Mouse (Mus musculus): ENCODE data around the gene Gm45837. TPM values are rescaled to one million over a fixed set of nuclear protein-coding genes. Genes with fewer than 3 reads are reported as not detected.

The Gm45837 gene
- total and polyA plus RNA-seq, 2 experiments from 2014 or later: not detected

DNA sequence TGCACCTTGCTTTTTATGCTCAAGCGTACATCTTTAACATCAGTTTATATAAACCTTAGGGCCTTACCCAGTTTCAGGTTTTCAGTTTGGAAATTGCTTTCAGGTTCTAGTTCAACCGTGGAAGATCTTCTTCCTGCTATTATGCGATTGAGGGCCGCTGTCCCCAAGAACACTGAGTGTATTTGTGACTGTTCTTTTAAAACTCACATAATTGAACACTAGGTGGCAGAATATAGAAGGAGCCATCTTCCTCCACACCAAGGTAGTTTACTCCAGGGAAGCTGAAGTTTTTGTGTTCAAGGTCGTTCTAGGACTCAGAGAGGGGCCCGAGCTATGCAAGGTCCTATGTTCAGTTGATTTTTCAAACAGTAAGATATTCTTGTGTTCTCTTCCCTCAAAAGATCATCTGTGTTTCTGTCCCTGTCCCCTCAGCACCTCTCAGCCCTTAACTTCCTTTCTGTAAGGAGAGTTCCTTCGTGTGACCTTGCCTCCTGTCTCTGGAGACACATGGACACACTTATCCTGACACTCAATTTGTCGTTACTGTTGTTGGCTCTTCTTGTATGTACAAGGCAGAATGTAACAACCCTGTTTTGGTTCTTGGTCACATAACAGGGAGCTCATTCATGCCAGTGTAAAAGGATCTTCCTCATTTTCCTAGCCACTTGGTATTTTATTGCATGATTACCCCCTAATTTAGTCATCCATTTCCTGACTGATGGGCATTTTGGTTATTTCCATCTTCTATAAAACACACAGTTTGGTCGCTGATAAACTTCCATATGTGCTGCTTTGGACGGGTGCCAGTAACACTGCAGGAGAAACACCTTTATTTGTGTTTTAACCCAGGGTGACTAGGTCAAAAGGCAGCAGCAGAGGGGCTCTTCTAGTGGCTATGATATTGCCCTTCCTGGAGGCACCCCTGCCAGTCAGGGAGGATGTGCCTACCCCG, 42.5 kb upstream of the Gm45837 start:
- WGBS: 65% methylated on average over 11 of the region's 11 CpGs
- Histone ChIP-seq H3K27ac (ENCODE audit: low read depth, low read length) (no peak overlapping the region), H3K4me2 (ENCODE audit: low read depth, low read length, poor library complexity, severe bottlenecking) (no peak overlapping the region), H3K4me3 (ENCODE audit: low read depth, low read length) (no peak overlapping the region), H3K36me3 (ENCODE audit: insufficient read depth, low read length) (no peaks in the 10 kb centered on the region), H3K27me3 (ENCODE audit: insufficient read depth, low read length) (no peaks in the 10 kb centered on the region), H3K9ac (replicated peaks; ENCODE audit: low read length, poor library complexity, severe bottlenecking) (no peak overlapping the region), H3K9me3 (ENCODE audit: low read length) (no peaks in the 10 kb centered on the region), H3K4me1 (ENCODE audit: insufficient read depth, low read length) (no peaks in the 10 kb centered on the region)
- peak; percentile 61 for TF ChIP-seq CTCF (IDR thresholded peaks at IDR 0.05)
- ATAC-seq (ENCODE audit: low FRiP score) (no peak), DNase-seq (ENCODE audit: low spot score) (no peak)

DNA sequence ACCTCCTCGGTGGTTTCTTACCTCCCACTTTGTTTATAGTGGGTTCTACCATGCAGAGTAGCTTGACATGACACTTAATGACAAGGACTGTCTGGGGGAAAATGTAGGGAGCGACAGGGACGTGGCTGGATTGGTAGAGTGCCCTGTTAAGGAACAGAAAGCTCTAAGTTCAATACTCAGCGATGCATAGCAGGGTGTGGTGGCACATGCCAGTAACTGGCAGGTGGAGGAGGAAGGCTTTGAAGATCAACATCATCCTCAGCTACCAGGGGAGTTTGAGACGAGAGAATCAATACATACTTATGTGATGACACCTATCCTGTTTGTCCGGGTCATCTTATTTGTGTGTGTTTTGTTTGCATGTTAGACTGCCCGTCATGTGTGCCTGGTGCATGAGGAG, 41.0 kb upstream of the Gm45837 start:
- DNase-seq (ENCODE audit: low spot score): no peak
- Histone ChIP-seq H3K36me3 (ENCODE audit: insufficient read depth, low read length) (no peaks in the 10 kb centered on the region), H3K27ac (ENCODE audit: low read depth, low read length) (no peak overlapping the region), H3K9me3 (ENCODE audit: low read length) (no peaks in the 10 kb centered on the region), H3K4me2 (ENCODE audit: low read depth, low read length, poor library complexity, severe bottlenecking) (no peak overlapping the region), H3K27me3 (ENCODE audit: insufficient read depth, low read length) (no peaks in the 10 kb centered on the region), H3K4me3 (ENCODE audit: low read depth, low read length) (no peak overlapping the region), H3K9ac (replicated peaks; ENCODE audit: low read length, poor library complexity, severe bottlenecking) (no peak overlapping the region), H3K4me1 (ENCODE audit: insufficient read depth, low read length) (no peaks in the 10 kb centered on the region)
- ATAC-seq (ENCODE audit: low FRiP score): no peak
- 83% methylated on average over 7 of the region's 7 CpGs for WGBS
- TF ChIP-seq CTCF (IDR thresholded peaks at IDR 0.05): no peak

DNA sequence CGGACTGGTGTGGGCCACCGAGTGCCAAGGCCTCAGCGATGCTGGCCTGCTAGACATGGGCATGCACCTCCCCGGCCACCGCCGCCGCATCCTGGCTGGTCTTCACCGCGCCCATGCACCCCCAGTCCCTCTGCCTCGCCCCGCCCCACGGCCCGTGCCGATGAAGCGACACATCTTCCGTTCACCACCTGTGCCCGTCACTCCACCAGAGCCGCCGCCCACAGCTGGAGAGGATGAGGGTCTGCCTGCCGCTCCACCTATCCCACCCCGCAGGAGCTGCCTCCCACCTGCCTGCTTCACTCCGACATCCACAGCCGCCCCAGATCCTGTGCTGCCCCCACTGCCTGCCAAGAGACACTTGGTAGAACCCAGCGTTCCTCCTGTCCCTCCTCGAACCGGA, 37.6 kb upstream of the Gm45837 start:
- no peak for TF ChIP-seq CTCF (IDR thresholded peaks at IDR 0.05)
- ATAC-seq (ENCODE audit: low FRiP score): peak; percentile 48
- no peak overlapping the region for H3K9ac ChIP-seq (replicated peaks; ENCODE audit: low read length, poor library complexity, severe bottlenecking)
- no peak overlapping the region for H3K4me2 ChIP-seq (ENCODE audit: low read depth, low read length, poor library complexity, severe bottlenecking)
- DNase-seq (ENCODE audit: low spot score): no peak
- no peaks in the 10 kb centered on the region for H3K36me3 ChIP-seq (ENCODE audit: insufficient read depth, low read length)
- H3K9me3 ChIP-seq (ENCODE audit: low read length): no peaks in the 10 kb centered on the region
- H3K4me3 ChIP-seq (ENCODE audit: low read depth, low read length): no peak overlapping the region
- no peaks in the 10 kb centered on the region for H3K27me3 ChIP-seq (ENCODE audit: insufficient read depth, low read length)
- WGBS: 86% methylated on average over 25 of the region's 26 CpGs
- H3K27ac ChIP-seq (ENCODE audit: low read depth, low read length): no peak overlapping the region
- no peaks in the 10 kb centered on the region for H3K4me1 ChIP-seq (ENCODE audit: insufficient read depth, low read length)

DNA sequence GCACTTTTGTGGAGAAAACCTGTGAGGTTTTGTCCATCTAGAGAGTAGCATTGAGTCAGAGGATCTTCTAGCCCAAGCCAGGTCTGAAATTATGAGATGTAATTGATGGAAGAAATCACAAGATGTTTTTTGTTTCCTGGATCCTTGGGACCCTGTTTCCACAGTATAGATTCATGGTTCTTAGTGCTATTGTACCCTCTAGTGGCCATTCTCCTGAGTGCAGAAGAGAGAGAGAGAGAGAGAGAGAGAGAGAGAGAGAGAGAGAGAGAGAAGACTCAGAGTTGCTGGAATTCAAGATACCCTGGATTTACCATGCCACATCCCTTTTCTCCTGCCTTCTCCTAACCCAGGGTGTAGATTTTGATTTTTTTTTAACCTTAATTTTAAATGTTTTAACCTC, 36.5 kb upstream of the Gm45837 start:
- peak; percentile 68; the same call in 1 of the 2 replicates for ATAC-seq (ENCODE audit: low FRiP score)
- Histone ChIP-seq H3K4me2 (ENCODE audit: low read depth, low read length, poor library complexity, severe bottlenecking) (no peak overlapping the region), H3K4me3 (ENCODE audit: low read depth, low read length) (no peak overlapping the region), H3K4me1 (ENCODE audit: insufficient read depth, low read length) (no peaks in the 10 kb centered on the region), H3K27ac (ENCODE audit: low read depth, low read length) (no peak overlapping the region), H3K36me3 (ENCODE audit: insufficient read depth, low read length) (no peaks in the 10 kb centered on the region), H3K9ac (replicated peaks; ENCODE audit: low read length, poor library complexity, severe bottlenecking) (no peak overlapping the region), H3K9me3 (ENCODE audit: low read length) (no peaks in the 10 kb centered on the region), H3K27me3 (ENCODE audit: insufficient read depth, low read length) (no peaks in the 10 kb centered on the region)
- peak; percentile 93 for TF ChIP-seq CTCF (IDR thresholded peaks at IDR 0.05)
- DNase-seq (ENCODE audit: low spot score): peak; percentile 88

DNA sequence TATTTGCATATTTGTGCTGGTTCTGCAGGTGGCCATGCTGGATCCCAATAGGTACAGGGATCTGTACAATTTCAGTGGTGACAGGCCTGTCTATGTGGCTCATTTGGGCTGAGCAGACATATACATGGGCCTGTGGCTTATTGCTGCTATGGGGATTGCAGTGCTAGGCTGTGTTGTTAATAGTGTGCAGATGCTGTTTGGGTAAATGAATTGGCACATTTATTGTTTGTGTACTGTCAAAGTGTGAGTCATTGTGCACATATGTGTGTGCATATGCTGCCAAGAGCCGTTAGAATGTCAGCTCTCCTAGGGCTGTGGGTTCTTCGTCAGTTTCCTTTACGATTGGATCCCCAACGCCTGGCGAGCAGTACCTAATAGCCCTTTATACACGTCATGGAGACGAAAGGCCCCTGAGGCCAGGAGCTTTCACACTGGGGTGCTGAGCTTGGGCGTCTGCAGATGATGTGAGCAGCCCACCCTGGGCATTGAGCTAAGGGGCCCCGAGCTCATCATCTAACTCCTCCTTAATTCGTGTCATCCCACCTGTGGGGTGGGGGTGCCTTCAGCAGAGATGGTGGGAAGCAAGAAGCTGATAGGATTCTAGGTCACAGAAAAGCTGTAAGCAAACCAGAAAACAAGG, 33.9 kb upstream of the Gm45837 start:
- Histone ChIP-seq H3K9ac (replicated peaks; ENCODE audit: low read length, poor library complexity, severe bottlenecking) (no peak overlapping the region; the same call in 1 of the 2 replicates), H3K4me2 (ENCODE audit: low read depth, low read length, poor library complexity, severe bottlenecking) (no peak overlapping the region), H3K4me1 (ENCODE audit: insufficient read depth, low read length) (no peaks in the 10 kb centered on the region), H3K27ac (ENCODE audit: low read depth, low read length) (no peak overlapping the region), H3K9me3 (ENCODE audit: low read length) (no peaks in the 10 kb centered on the region), H3K36me3 (ENCODE audit: insufficient read depth, low read length) (no peaks in the 10 kb centered on the region), H3K27me3 (ENCODE audit: insufficient read depth, low read length) (no peaks in the 10 kb centered on the region), H3K4me3 (ENCODE audit: low read depth, low read length) (no peak overlapping the region)
- WGBS: 74% methylated on average over 10 of the region's 10 CpGs
- ATAC-seq (ENCODE audit: low FRiP score): no peak
- no peak for TF ChIP-seq CTCF (IDR thresholded peaks at IDR 0.05)
- DNase-seq (ENCODE audit: low spot score): no peak

DNA sequence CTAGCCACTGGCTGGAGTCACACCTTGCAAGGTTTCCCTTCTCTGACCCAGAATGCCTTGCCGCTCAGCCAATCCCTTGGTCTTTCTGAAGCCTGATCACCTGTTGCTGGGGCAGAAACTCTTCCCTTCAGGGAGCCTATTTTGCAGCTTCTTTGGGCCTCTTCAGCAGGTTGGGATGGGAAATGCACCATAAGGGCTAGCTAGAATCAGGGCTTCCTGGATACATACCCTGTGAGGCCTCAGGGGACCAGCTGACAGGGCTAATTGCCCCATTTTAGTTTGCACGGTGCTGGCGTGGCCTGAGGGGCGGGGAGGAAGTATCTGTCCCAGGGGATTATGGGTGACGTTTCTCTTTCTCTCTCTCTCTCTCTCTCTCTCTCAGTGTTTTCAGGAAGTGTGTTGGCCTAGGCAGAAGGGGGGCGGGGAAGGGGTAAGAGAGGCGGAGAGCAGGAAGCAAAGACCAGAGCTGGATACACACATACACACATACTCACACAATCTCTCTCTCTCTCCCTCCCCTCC, 32.9 kb upstream of the Gm45837 start:
- H3K9me3 ChIP-seq (ENCODE audit: low read length): no peaks in the 10 kb centered on the region
- TF ChIP-seq CTCF (IDR thresholded peaks at IDR 0.05): no peak
- H3K4me1 ChIP-seq (ENCODE audit: insufficient read depth, low read length): no peaks in the 10 kb centered on the region
- H3K27ac ChIP-seq (ENCODE audit: low read depth, low read length): 0 out of 2 replicates have a peak overlapping the region, but pooled peaks have one; percentile 14
- H3K27me3 ChIP-seq (ENCODE audit: insufficient read depth, low read length): no peaks in the 10 kb centered on the region
- H3K36me3 ChIP-seq (ENCODE audit: insufficient read depth, low read length): no peaks in the 10 kb centered on the region
- DNase-seq (ENCODE audit: low spot score) (peak; percentile 45), ATAC-seq (ENCODE audit: low FRiP score) (no peak)
- WGBS: 20% methylated on average over 7 of the region's 7 CpGs
- peak overlapping the region; percentile 16; the same call in 1 of the 2 replicates for H3K4me2 ChIP-seq (ENCODE audit: low read depth, low read length, poor library complexity, severe bottlenecking)
- no peak overlapping the region for H3K4me3 ChIP-seq (ENCODE audit: low read depth, low read length)
- H3K9ac ChIP-seq (replicated peaks; ENCODE audit: low read length, poor library complexity, severe bottlenecking): no peak overlapping the region; the same call in 1 of the 2 replicates
